Comparison of ENCODE assay signal across 8 mouse cellular contexts in the genomic region with DNA sequence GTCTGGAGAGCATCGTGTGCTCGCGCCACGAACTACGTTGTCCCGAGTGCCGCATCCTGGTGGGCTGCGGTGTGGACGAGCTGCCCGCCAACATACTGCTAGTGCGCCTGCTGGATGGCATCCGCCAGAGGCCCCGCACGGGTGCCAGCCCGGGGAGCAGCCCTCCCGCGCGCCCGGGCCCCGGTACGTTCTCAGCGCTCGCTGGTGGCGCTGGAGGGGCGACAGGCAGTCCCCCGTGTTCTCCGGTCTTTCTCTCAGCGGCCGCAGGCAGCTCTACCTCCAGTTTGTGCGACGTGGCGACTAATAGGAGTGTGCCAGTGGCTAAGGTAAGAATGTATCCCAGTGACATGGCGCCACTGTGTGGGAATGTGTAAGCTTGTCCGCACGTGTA. TPM values are rescaled to one million over a fixed set of nuclear protein-coding genes. Genes with fewer than 3 reads are reported as not detected.
DNase-seq lines count a peak whose midpoint lies in the region; ATAC-seq lines count a peak whose summit lies in the region.

No protein-coding gene starts in this region.

- ATAC-seq in embryonic facial prominence, embryonic 15.5 days (ENCODE audit: insufficient number of reproducible peaks, low FRiP score, low TSS enrichment, low read depth) = no peak
- 0 out of 2 replicates have a peak, but pooled peaks have one; percentile 29 for ATAC-seq in intestine, embryonic 14.5 days (replicated peaks; ENCODE audit: low FRiP score, low TSS enrichment, low read depth)
- no peak for ATAC-seq in megakaryocyte progenitor cell, adult 5-6 weeks (replicated peaks; ENCODE audit: poor library complexity)

- H3K4me2 ChIP-seq in embryonic facial prominence, embryonic 15.5 days (replicated peaks) = peak overlapping the region; percentile 99
- H3K4me2 ChIP-seq in intestine, embryonic 14.5 days (ENCODE audit: low read length) = peak overlapping the region; percentile 97

- H3K4me1 ChIP-seq in embryonic facial prominence, embryonic 15.5 days = peaks cover 14% of the 10 kb centered on the region; the same call in 1 of the 2 replicates
- H3K4me1 ChIP-seq in intestine, embryonic 14.5 days (replicated peaks; ENCODE audit: control insufficient read depth, insufficient read depth, low read length) = no peaks in the 10 kb centered on the region

- H3K4me3 ChIP-seq in embryonic facial prominence, embryonic 15.5 days (replicated peaks) = peak overlapping the region; percentile 61
- H3K4me3 ChIP-seq in intestine, embryonic 14.5 days (ENCODE audit: low read depth, low read length) = peak overlapping the region; percentile 49

- H3K36me3 ChIP-seq in embryonic facial prominence, embryonic 15.5 days = no peaks in the 10 kb centered on the region
- no peaks in the 10 kb centered on the region for H3K36me3 ChIP-seq in intestine, embryonic 14.5 days (ENCODE audit: control insufficient read depth, insufficient read depth, low read length)

- no peak overlapping the region for H3K27ac ChIP-seq in embryonic facial prominence, embryonic 15.5 days (replicated peaks)
- no peak overlapping the region for H3K27ac ChIP-seq in intestine, embryonic 14.5 days (ENCODE audit: low read depth)

- peaks cover 28% of the 10 kb centered on the region for H3K27me3 ChIP-seq in embryonic facial prominence, embryonic 15.5 days
- peaks cover 30% of the 10 kb centered on the region for H3K27me3 ChIP-seq in intestine, embryonic 14.5 days (replicated peaks; ENCODE audit: control insufficient read depth, insufficient read depth, low read length)

- WGBS in embryonic facial prominence, embryonic 15.5 days = under 1% methylated on average over 35 of the region's 35 CpGs
- 2% methylated on average over 35 of the region's 35 CpGs for WGBS in intestine, embryonic 14.5 days

- DNase-seq in gastrocnemius, postnatal 14 days = peak; percentile 16
- no peak for DNase-seq in gastrocnemius, postnatal 25 days
- DNase-seq in ES-CJ7 (ENCODE audit: low read depth, low spot score) = peak; percentile 30
- DNase-seq in intestine, embryonic 14.5 days (ENCODE audit: low spot score) = peak; percentile 64
- peak; percentile 10 for DNase-seq in lung, postnatal 10 days
- DNase-seq in right cerebral cortex, postnatal 25 days = peak; percentile 59

- H3K9me3 ChIP-seq in embryonic facial prominence, embryonic 15.5 days (replicated peaks) = no peaks in the 10 kb centered on the region
- H3K9me3 ChIP-seq in intestine, embryonic 14.5 days (ENCODE audit: control insufficient read depth, low read length) = no peaks in the 10 kb centered on the region

- peak overlapping the region; percentile 43 for H3K9ac ChIP-seq in embryonic facial prominence, embryonic 15.5 days
- H3K9ac ChIP-seq in intestine, embryonic 14.5 days (ENCODE audit: low read length) = peak overlapping the region; percentile 34

- intact Hi-C loops in gastrocnemius, postnatal 14 days (cut with DNase I; ENCODE audit: low total_unique reads) = loop anchor here (1.0 to 10.0 kb wide), 2 partner anchors 251 to 337 kb away; no protein-coding TSS in a partner anchor

RNA-seq across cellular contexts. Expression of a gene that starts 0.6 kb away (rescaled TPM):
- 1 to 10 TPM; 1.2 to 2.1 TPM for total RNA-seq in gastrocnemius, postnatal 14 days (2021)
- total RNA-seq in gastrocnemius, postnatal 25 days (2021) = under 1 TPM; 0.43 to 0.79 TPM
- polyA plus RNA-seq in embryonic facial prominence, embryonic 15.5 days (2015; fragmentation: Nextera tagmentation; extraction: Ambion mirVana) = 3.0 and 3.1 TPM in 2 replicates
- 0.42 and 0.84 TPM in 2 replicates for polyA plus RNA-seq in intestine, embryonic 14.5 days (2014; fragmentation: Nextera tagmentation; extraction: Ambion mirVana)
- total RNA-seq in megakaryocyte progenitor cell, adult 5-6 weeks (2015) = 0.05 TPM in 1 of 2 replicates, not detected in the other
- total RNA-seq in megakaryocyte progenitor cell, adult 5-6 weeks (2017) = not detected in 2 replicates
